Mouse (Mus musculus): ENCODE data around the gene Minos1. TPM values are rescaled to one million over a fixed set of nuclear protein-coding genes. Genes with fewer than 3 reads are reported as not detected.

The Minos1 gene
- polyA plus RNA-seq, 1 experiment from 2014 or later, result 415 TPM

- H3K27me3 ChIP-seq (ENCODE audit: control insufficient read depth, insufficient read depth, low read length), result peaks cover 6% of the 10 kb centered on the region; the same call in 1 of the 2 replicates
- WGBS, result 16% methylated on average over 13 of the region's 13 CpGs
- no peaks in the 10 kb centered on the region for H3K9me3 ChIP-seq (ENCODE audit: control insufficient read depth, low read length)
- no peak for ATAC-seq (ENCODE audit: low read depth)
- H3K27ac ChIP-seq (ENCODE audit: low read depth, low read length), result peak overlapping the region; percentile 75; the same call in 1 of the 2 replicates
- no peaks in the 10 kb centered on the region for H3K36me3 ChIP-seq (ENCODE audit: control insufficient read depth, insufficient read depth, low read length)
- H3K4me1 ChIP-seq (ENCODE audit: control insufficient read depth, insufficient read depth, low read length), result peaks cover 13% of the 10 kb centered on the region; the same call in 1 of the 2 replicates
- peak overlapping the region; percentile 91 for H3K4me2 ChIP-seq (ENCODE audit: low read depth, low read length)
- peak overlapping the region; percentile 68 for H3K9ac ChIP-seq (replicated peaks; ENCODE audit: low read depth, low read length)
- H3K4me3 ChIP-seq (ENCODE audit: low read depth, low read length), result peak overlapping the region; percentile 59
These were observed 37.8 kb downstream of the Minos1 start for GRCm38 (mm10) chr4:139093196-139093530.

DNA sequence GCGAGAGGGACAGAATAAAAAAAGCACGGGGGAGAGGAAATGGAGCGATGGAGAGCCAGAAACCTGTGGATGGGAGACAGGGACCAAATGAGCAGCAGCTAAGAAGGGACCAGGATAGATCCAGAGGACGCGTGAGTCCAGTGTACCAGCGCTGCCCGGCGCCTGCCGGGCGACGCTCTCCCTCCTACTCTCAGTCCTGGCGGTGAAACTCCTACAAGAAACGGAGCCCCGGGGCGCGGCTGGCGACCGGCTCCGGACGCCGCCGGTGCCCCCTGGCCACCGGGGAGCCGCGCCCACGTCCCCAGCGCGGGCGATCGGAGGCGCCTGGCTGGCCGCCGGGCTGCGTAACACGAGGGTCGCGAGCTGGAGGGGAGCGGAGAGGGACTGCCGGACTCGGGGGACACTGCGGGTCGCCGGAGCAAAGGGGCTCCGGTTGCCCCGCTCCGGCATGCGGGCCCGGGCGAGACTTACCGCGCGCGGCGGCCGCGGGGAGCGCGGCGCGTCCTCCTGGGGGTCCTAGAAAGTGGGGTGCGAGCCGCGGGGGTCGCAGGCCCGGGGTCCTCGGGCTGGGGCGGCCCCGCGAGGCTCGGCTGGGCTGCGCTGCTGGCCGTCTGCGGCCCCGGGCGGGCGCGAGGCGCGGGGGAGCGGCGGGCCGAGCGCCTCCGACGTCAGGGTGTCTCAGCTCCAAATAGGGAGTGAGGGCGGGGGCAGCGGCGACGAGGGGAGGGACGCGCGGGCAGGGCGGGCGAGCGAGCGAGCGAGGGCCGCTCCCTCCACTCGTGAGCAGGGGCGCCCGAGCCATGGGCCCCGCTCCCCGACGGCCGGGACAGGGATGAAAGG, 38.3 kb downstream of the Minos1 start, which contains the start of gene Nbl1:
Gene Nbl1, minus strand, starts transcription at position 638 of the 840 bp plus-strand sequence.
- ATAC-seq (ENCODE audit: low read depth), result no peak
- under 1% methylated on average over 71 of the region's 105 CpGs for WGBS
- H3K9ac ChIP-seq (replicated peaks; ENCODE audit: low read depth, low read length), result peak within 1 kb of the TSS; percentile 68
- H3K4me2 ChIP-seq (ENCODE audit: low read depth, low read length), result peak within 1 kb of the TSS; percentile 91
- peak within 1 kb of the TSS; percentile 59 for H3K4me3 ChIP-seq (ENCODE audit: low read depth, low read length)
- peaks cover 13% of the 10 kb centered on the region; the same call in 1 of the 2 replicates for H3K4me1 ChIP-seq (ENCODE audit: control insufficient read depth, insufficient read depth, low read length)
- peaks cover 6% of the 10 kb centered on the region; the same call in 1 of the 2 replicates for H3K27me3 ChIP-seq (ENCODE audit: control insufficient read depth, insufficient read depth, low read length)
- no peaks in the 10 kb centered on the region for H3K9me3 ChIP-seq (ENCODE audit: control insufficient read depth, low read length)
- peak within 1 kb of the TSS; percentile 75 for H3K27ac ChIP-seq (ENCODE audit: low read depth, low read length)
- H3K36me3 ChIP-seq (ENCODE audit: control insufficient read depth, insufficient read depth, low read length), result no peaks in the 10 kb centered on the region

DNA sequence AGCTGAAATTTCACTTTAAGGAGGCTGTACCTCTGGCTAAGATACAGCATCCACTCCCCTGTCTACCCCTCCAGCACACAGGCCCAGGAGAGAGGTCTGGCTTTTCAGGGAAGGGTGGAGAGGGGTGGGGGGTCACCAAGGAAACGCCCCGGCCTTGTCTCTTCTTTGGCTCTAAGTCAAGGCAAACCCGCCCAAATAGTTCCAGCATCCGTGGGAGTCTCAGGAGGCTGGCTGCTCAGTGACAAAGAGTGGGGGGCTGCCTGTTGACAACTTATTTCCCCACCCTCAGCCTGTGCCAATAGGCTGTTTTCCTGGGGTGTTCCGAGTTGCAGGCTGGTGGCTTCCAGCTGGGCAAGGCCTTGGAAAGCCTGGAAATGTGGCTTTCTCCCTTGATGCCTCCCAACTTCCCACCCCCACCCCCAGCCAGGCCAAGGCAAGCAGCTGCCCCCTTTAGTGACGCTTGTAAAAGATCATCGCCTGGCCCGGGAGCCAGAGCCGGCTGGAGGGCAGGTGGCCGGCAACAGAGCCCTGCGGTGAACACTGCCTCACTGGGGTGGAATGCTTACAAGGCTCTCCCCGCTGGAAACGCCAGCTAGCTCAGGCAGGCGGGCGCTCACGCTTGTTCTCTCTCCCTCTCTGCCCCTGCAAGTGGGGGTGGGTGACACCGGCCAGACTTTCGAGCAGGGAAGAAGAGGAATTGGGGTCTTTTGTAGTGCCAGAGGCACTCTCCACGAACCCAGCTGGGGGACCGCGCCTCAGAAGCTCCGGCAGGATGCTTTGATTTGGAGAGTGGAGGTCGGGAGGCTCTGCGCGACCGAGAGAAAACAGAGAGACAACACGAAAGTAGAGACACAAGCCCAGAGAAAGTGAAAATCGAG, 39.2 kb downstream of the Minos1 start:
- peaks cover 13% of the 10 kb centered on the region; the same call in 1 of the 2 replicates for H3K4me1 ChIP-seq (ENCODE audit: control insufficient read depth, insufficient read depth, low read length)
- 3% methylated on average over 28 of the region's 28 CpGs for WGBS
- peak overlapping the region; percentile 75; the same call in 1 of the 2 replicates for H3K27ac ChIP-seq (ENCODE audit: low read depth, low read length)
- H3K9ac ChIP-seq (replicated peaks; ENCODE audit: low read depth, low read length), result peak overlapping the region; percentile 68
- peak; percentile 66 for ATAC-seq (ENCODE audit: low read depth)
- no peaks in the 10 kb centered on the region for H3K9me3 ChIP-seq (ENCODE audit: control insufficient read depth, low read length)
- peaks cover 6% of the 10 kb centered on the region; the same call in 1 of the 2 replicates for H3K27me3 ChIP-seq (ENCODE audit: control insufficient read depth, insufficient read depth, low read length)
- peak overlapping the region; percentile 59 for H3K4me3 ChIP-seq (ENCODE audit: low read depth, low read length)
- peak overlapping the region; percentile 91 for H3K4me2 ChIP-seq (ENCODE audit: low read depth, low read length)
- H3K36me3 ChIP-seq (ENCODE audit: control insufficient read depth, insufficient read depth, low read length), result no peaks in the 10 kb centered on the region

DNA sequence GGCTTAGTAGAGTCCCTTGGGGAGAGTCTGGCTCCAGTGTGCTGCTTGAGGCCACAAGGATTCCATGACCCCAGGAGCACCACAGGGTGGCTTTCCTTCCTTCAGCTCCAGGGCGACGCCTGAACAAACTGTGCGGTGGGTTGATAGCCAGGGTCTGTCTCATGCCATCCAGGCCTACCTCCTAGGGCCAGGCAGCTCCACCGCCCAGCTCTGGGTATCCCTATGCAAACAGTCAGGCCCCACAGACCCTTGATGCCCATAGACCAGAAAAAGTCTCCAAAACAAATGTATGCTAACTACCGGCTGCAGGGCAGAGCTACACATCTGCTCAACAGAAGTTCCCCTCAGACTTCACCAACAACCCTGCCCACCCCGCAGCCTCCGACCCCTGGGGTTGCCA, 39.8 kb downstream of the Minos1 start:
- Histone ChIP-seq H3K4me1 (ENCODE audit: control insufficient read depth, insufficient read depth, low read length) (peaks cover 13% of the 10 kb centered on the region; the same call in 1 of the 2 replicates), H3K9ac (replicated peaks; ENCODE audit: low read depth, low read length) (no peak overlapping the region), H3K36me3 (ENCODE audit: control insufficient read depth, insufficient read depth, low read length) (no peaks in the 10 kb centered on the region), H3K4me3 (ENCODE audit: low read depth, low read length) (peak overlapping the region; percentile 4; the same call in 1 of the 2 replicates), H3K9me3 (ENCODE audit: control insufficient read depth, low read length) (no peaks in the 10 kb centered on the region), H3K27me3 (ENCODE audit: control insufficient read depth, insufficient read depth, low read length) (peaks cover 6% of the 10 kb centered on the region; the same call in 1 of the 2 replicates), H3K27ac (ENCODE audit: low read depth, low read length) (peak overlapping the region; percentile 22; the same call in 1 of the 2 replicates), H3K4me2 (ENCODE audit: low read depth, low read length) (peak overlapping the region; percentile 91; the same call in 1 of the 2 replicates)
- 24% methylated on average over 7 of the region's 7 CpGs for WGBS
- ATAC-seq (ENCODE audit: low read depth), result no peak

GRCm38 (mm10) chr4:139090303-139090940, 40.5 kb downstream of the Minos1 start:
- Histone ChIP-seq H3K4me3 (ENCODE audit: low read depth, low read length) (no peak overlapping the region), H3K27me3 (ENCODE audit: control insufficient read depth, insufficient read depth, low read length) (peaks cover 6% of the 10 kb centered on the region; the same call in 1 of the 2 replicates), H3K4me1 (ENCODE audit: control insufficient read depth, insufficient read depth, low read length) (peaks cover 13% of the 10 kb centered on the region; the same call in 1 of the 2 replicates), H3K36me3 (ENCODE audit: control insufficient read depth, insufficient read depth, low read length) (no peaks in the 10 kb centered on the region), H3K9me3 (ENCODE audit: control insufficient read depth, low read length) (no peaks in the 10 kb centered on the region), H3K4me2 (ENCODE audit: low read depth, low read length) (peak overlapping the region; percentile 91; the same call in 1 of the 2 replicates), H3K9ac (replicated peaks; ENCODE audit: low read depth, low read length) (no peak overlapping the region), H3K27ac (ENCODE audit: low read depth, low read length) (no peak overlapping the region)
- 71% methylated on average over 15 of the region's 15 CpGs for WGBS
- no peak for ATAC-seq (ENCODE audit: low read depth)

- Histone ChIP-seq H3K9ac (replicated peaks; ENCODE audit: low read depth, low read length) (no peak overlapping the region), H3K4me3 (ENCODE audit: low read depth, low read length) (no peak overlapping the region), H3K27me3 (ENCODE audit: control insufficient read depth, insufficient read depth, low read length) (peaks cover 6% of the 10 kb centered on the region; the same call in 1 of the 2 replicates), H3K27ac (ENCODE audit: low read depth, low read length) (no peak overlapping the region), H3K9me3 (ENCODE audit: control insufficient read depth, low read length) (no peaks in the 10 kb centered on the region), H3K36me3 (ENCODE audit: control insufficient read depth, insufficient read depth, low read length) (no peaks in the 10 kb centered on the region), H3K4me1 (ENCODE audit: control insufficient read depth, insufficient read depth, low read length) (peaks cover 13% of the 10 kb centered on the region; the same call in 1 of the 2 replicates), H3K4me2 (ENCODE audit: low read depth, low read length) (no peak overlapping the region)
- 62% methylated on average over 9 of the region's 9 CpGs for WGBS
- ATAC-seq (ENCODE audit: low read depth), result no peak
These were observed 41.8 kb downstream of the Minos1 start for GRCm38 (mm10) chr4:139088982-139089671.

DNA sequence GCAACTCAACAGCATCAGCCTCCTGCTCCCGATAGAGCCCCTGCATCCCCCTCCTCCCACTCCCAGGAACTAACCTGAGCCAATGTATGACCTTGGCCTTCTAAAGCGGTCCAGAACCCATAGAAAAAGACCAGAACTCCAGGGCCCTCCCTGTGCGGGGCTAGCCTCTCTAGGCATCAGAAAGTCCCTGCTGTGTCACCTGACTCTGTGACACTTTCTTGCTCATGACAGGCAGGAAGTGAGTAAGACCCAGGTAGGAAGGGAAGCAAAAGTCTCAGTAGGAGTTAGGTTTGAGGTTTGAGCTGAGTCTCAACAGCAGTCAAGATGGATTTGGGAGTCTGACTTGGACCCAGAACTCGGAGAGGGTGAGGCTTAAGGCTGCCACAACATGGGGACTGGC, 43.9 kb downstream of the Minos1 start:
- Histone ChIP-seq H3K36me3 (ENCODE audit: control insufficient read depth, insufficient read depth, low read length) (no peaks in the 10 kb centered on the region), H3K27ac (ENCODE audit: low read depth, low read length) (no peak overlapping the region), H3K4me1 (ENCODE audit: control insufficient read depth, insufficient read depth, low read length) (peaks cover 21% of the 10 kb centered on the region), H3K27me3 (ENCODE audit: control insufficient read depth, insufficient read depth, low read length) (no peaks in the 10 kb centered on the region), H3K4me2 (ENCODE audit: low read depth, low read length) (no peak overlapping the region), H3K9me3 (ENCODE audit: control insufficient read depth, low read length) (no peaks in the 10 kb centered on the region), H3K4me3 (ENCODE audit: low read depth, low read length) (no peak overlapping the region), H3K9ac (replicated peaks; ENCODE audit: low read depth, low read length) (no peak overlapping the region)
- WGBS, result 69% methylated on average over 4 of the region's 4 CpGs
- no peak for ATAC-seq (ENCODE audit: low read depth)

DNA sequence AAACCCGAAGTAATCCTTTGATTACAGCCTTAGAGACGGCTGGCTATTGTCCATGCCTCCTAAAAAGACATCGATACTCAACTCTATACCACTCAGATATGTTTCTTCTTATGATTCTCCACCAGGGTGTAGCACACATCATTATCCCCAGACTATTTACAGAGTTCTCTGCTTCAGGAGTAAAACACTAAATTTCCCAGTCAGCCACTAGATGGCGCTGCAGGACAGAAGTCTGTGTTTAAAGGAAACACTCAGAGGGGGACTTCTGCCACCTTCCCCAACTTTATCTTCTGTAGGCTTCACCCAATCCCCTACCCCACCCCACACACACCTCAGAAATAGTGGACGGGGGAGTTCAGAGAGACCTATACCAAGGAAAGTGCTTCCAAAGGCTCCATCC, 44.9 kb downstream of the Minos1 start:
- no peak overlapping the region for H3K27ac ChIP-seq (ENCODE audit: low read depth, low read length)
- no peaks in the 10 kb centered on the region for H3K27me3 ChIP-seq (ENCODE audit: control insufficient read depth, insufficient read depth, low read length)
- 24% methylated on average over 5 of the region's 5 CpGs for WGBS
- H3K4me2 ChIP-seq (ENCODE audit: low read depth, low read length), result no peak overlapping the region
- no peaks in the 10 kb centered on the region for H3K9me3 ChIP-seq (ENCODE audit: control insufficient read depth, low read length)
- H3K9ac ChIP-seq (replicated peaks; ENCODE audit: low read depth, low read length), result no peak overlapping the region
- ATAC-seq (ENCODE audit: low read depth), result peak; percentile 52; the same call in 1 of the 2 replicates
- H3K4me3 ChIP-seq (ENCODE audit: low read depth, low read length), result no peak overlapping the region
- H3K4me1 ChIP-seq (ENCODE audit: control insufficient read depth, insufficient read depth, low read length), result peaks cover 20% of the 10 kb centered on the region
- H3K36me3 ChIP-seq (ENCODE audit: control insufficient read depth, insufficient read depth, low read length), result no peaks in the 10 kb centered on the region

Data from neural tube, embryonic 14.5 days (tissue).